ENCODE assay signal across 20 mouse cellular contexts in the genomic region with DNA sequence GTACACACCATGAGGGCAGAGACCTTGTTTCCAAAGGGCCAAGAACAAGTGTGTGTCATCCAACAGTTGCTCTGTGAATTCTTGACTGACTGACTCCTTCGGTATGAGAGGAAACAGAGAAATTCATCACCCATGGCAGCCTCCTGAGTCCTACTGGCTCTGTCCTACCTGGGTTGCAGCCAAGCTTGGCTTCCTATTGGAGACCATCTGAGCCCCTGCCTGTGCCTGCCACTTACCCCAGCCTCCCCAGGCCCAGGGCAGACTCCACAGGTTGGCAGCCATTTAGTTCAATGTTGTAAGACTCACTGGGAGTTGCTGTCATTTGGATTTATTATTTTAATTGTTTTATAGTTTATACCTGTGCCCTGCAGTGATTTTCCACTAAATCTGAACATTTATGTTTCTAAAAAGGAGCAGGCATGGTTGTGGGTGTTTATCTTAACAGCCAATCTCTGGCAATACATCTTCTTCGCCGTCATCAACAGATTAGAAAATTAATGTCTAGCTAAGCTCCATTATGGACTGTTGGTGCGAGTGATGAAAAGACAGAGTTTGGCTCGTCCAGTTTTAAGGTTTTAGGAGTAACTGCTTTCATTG.
DNase-seq lines count a peak whose midpoint lies in the region; ATAC-seq lines count a peak whose summit lies in the region.
"Had no signal": no experiment of that assay in that cellular context is flagged by ENCODE, and none has a peak within 500 bp of the region (broad histone marks: within the 10 kb centered on the region; RNA-seq: fewer than 3 reads in every experiment).

No protein-coding gene starts in this region.

- no peaks in the 10 kb centered on the region for H3K9me3 ChIP-seq in kidney, embryonic 15.5 days (replicated peaks)
- H3K9me3 ChIP-seq in intestine, embryonic 16.5 days (ENCODE audit: control insufficient read depth, low read length): no peaks in the 10 kb centered on the region
- H3K9me3 ChIP-seq: embryonic facial prominence, embryonic 12.5 days; heart, embryonic 10.5 days; hindbrain, embryonic 15.5 days; limb, embryonic 12.5 days; liver, embryonic 15.5 days; megakaryocyte, embryonic 14.5 days; midbrain, embryonic 15.5 days had no signal

- ATAC-seq in kidney, embryonic 15.5 days (replicated peaks; ENCODE audit: low FRiP score): no peak
- ATAC-seq in intestine, embryonic 16.5 days: no peak
- ATAC-seq: intestine, postnatal 0 days; lung, postnatal 0 days; midbrain, embryonic 15.5 days had no signal

- H3K36me3 ChIP-seq in kidney, embryonic 15.5 days: no peaks in the 10 kb centered on the region
- H3K36me3 ChIP-seq in intestine, embryonic 16.5 days (ENCODE audit: control insufficient read depth, insufficient read depth, low read length): no peaks in the 10 kb centered on the region
- H3K36me3 ChIP-seq: embryonic facial prominence, embryonic 12.5 days; heart, embryonic 10.5 days; hindbrain, embryonic 15.5 days; limb, embryonic 12.5 days; liver, embryonic 15.5 days; midbrain, embryonic 15.5 days had no signal

- no peak overlapping the region for H3K4me2 ChIP-seq in kidney, embryonic 15.5 days
- no peak overlapping the region for H3K4me2 ChIP-seq in intestine, embryonic 16.5 days (ENCODE audit: low read depth, low read length)
- H3K4me2 ChIP-seq: embryonic facial prominence, embryonic 12.5 days; hindbrain, embryonic 15.5 days; limb, embryonic 12.5 days; liver, embryonic 15.5 days; midbrain, embryonic 15.5 days had no signal

- H3K27ac ChIP-seq in kidney, embryonic 15.5 days: no peak overlapping the region
- no peak overlapping the region for H3K27ac ChIP-seq in intestine, embryonic 16.5 days (ENCODE audit: low read length)
- H3K27ac ChIP-seq: embryonic facial prominence, embryonic 12.5 days; heart, embryonic 10.5 days; hindbrain, embryonic 15.5 days; left cerebral cortex, adult 2 months; limb, embryonic 12.5 days; liver, embryonic 15.5 days; midbrain, embryonic 15.5 days had no signal

- H3K9ac ChIP-seq in kidney, embryonic 15.5 days: no peak overlapping the region
- H3K9ac ChIP-seq in intestine, embryonic 16.5 days (ENCODE audit: low read depth, low read length): no peak overlapping the region
- H3K9ac ChIP-seq: embryonic facial prominence, embryonic 12.5 days; hindbrain, embryonic 15.5 days; limb, embryonic 12.5 days; liver, embryonic 15.5 days; midbrain, embryonic 15.5 days had no signal

- peak; percentile 11 for DNase-seq in adrenal gland, adult 2 months
- DNase-seq in adrenal gland, postnatal 4 days (ENCODE audit: low spot score in 2 of 2): no peak
- DNase-seq in kidney, adult 11 months: peak; percentile 28
- DNase-seq in NIH3T3 (ENCODE audit: low read depth): peak; percentile 32
- peak; percentile 66 for DNase-seq in cerebellum, postnatal 14 days
- no peak for DNase-seq in retina, embryonic 14.5 days (ENCODE audit: low spot score)
- DNase-seq: gastrocnemius, postnatal 14 days; heart, postnatal 14 days had no signal

- no peak overlapping the region for H3K4me3 ChIP-seq in kidney, embryonic 15.5 days (replicated peaks)
- H3K4me3 ChIP-seq in intestine, embryonic 16.5 days (ENCODE audit: low read length): no peak overlapping the region
- H3K4me3 ChIP-seq: embryonic facial prominence, embryonic 12.5 days; heart, embryonic 10.5 days; hindbrain, embryonic 15.5 days; left cerebral cortex, adult 2 months; limb, embryonic 12.5 days; liver, embryonic 15.5 days; megakaryocyte, embryonic 14.5 days; midbrain, embryonic 15.5 days had no signal

- H3K27me3 ChIP-seq in kidney, embryonic 15.5 days: no peaks in the 10 kb centered on the region
- no peaks in the 10 kb centered on the region for H3K27me3 ChIP-seq in intestine, embryonic 16.5 days (replicated peaks; ENCODE audit: control insufficient read depth, insufficient read depth, low read length)
- H3K27me3 ChIP-seq: embryonic facial prominence, embryonic 12.5 days; hindbrain, embryonic 15.5 days; limb, embryonic 12.5 days; liver, embryonic 15.5 days; megakaryocyte, embryonic 14.5 days; midbrain, embryonic 15.5 days had no signal

- WGBS in kidney, embryonic 15.5 days: 63% methylated on average over 5 of the region's 5 CpGs
- WGBS in intestine, embryonic 16.5 days: 75% methylated on average over 5 of the region's 5 CpGs

- H3K4me1 ChIP-seq in kidney, embryonic 15.5 days: peaks cover 21% of the 10 kb centered on the region
- peaks cover 4% of the 10 kb centered on the region; the same call in 1 of the 2 replicates for H3K4me1 ChIP-seq in intestine, embryonic 16.5 days (ENCODE audit: control insufficient read depth, insufficient read depth, low read length)
- H3K4me1 ChIP-seq: embryonic facial prominence, embryonic 12.5 days; hindbrain, embryonic 15.5 days; limb, embryonic 12.5 days; midbrain, embryonic 15.5 days had no signal

Comparison
In these comparisons a context has a peak if more than half of its experiments do, and no peak if none do; other contexts are left out.
1. DNase-seq: peak in adrenal gland, adult 2 months (single experiment), kidney, adult 11 months (single experiment), NIH3T3 (single experiment) and cerebellum, postnatal 14 days (2 of 2); none in adrenal gland, postnatal 4 days (0 of 2) and retina, embryonic 14.5 days (single experiment).